Mouse (Mus musculus) liver (tissue): Measurements from ENCODE around the gene Rhod.
"Not testable (repeated sequence)": the region's sequence is repeated elsewhere in the genome, so short reads cannot be mapped to it uniquely, and the experiment has no call there.

Source experiments
- DNase-seq: peaks from one replicate; pipeline ENCODE4 v3.0.0-alpha.2; 2020; ENCODE audit warnings: mixed read lengths

Rhod gene

GRCm38 (mm10) chr19:4398959-4399358 is 40.3 kb downstream of the Rhod start:
- no peak for DNase-seq

- DNase-seq, result no peak
Observed at GRCm38 (mm10) chr19:4398630-4398948, 40.6 kb downstream of the Rhod start.

GRCm38 (mm10) chr19:4397798-4398629 is 41.2 kb downstream of the Rhod start, which contains the start of gene Kdm2a:
TSS of gene Kdm2a (minus strand) at chr19:4398285.
- DNase-seq, result peak; percentile 54

- DNase-seq, result peak; percentile 99
Observed at GRCm38 (mm10) chr19:4396998-4397797, 42.0 kb downstream of the Rhod start.

- DNase-seq, result peak; percentile 64
Observed at GRCm38 (mm10) chr19:4396081-4396997, 42.9 kb downstream of the Rhod start.

- DNase-seq, result no peak
Observed at GRCm38 (mm10) chr19:4387276-4387675, 52.0 kb downstream of the Rhod start.

GRCm38 (mm10) chr19:4385026-4385425 is 54.2 kb downstream of the Rhod start:
- DNase-seq, result no peak

GRCm38 (mm10) chr19:4384322-4384721 is 54.9 kb downstream of the Rhod start:
- DNase-seq, result peak; percentile 5

GRCm38 (mm10) chr19:4383306-4383705 is 55.9 kb downstream of the Rhod start:
- no peak for DNase-seq

GRCm38 (mm10) chr19:4382303-4382702 is 56.9 kb downstream of the Rhod start:
- DNase-seq, result not testable (repeated sequence)
